Mouse (Mus musculus): Measurements from ENCODE around the gene Vmn2r10. TPM values are rescaled to one million over a fixed set of nuclear protein-coding genes. Genes with fewer than 3 reads are reported as not detected.

Vmn2r10 gene
- polyA plus RNA-seq (2017; shearing (Covaris generic)) = 0.05 TPM

GRCm38 (mm10) chr5:109006427-109006826 is at the start of gene Vmn2r10:
Gene Vmn2r10 (minus strand): TSS chr5:109006527.

Other genes with a start within 250 kb of the Vmn2r10 start
- not detected for gene Rnf212, start 231.5 kb downstream of the Vmn2r10 start, polyA plus RNA-seq (2017; shearing (Covaris generic))
- not detected for gene Tmed11, start 211.2 kb downstream of the Vmn2r10 start, polyA plus RNA-seq (2017; shearing (Covaris generic))
- gene Vmn2r8, start 197.7 kb downstream of the Vmn2r10 start, polyA plus RNA-seq (2017; shearing (Covaris generic)) = not detected
- gene Vmn2r9, start 153.9 kb downstream of the Vmn2r10 start, polyA plus RNA-seq (2017; shearing (Covaris generic)) = 0.05 TPM
- gene Vmn2r11, start 53.0 kb upstream of the Vmn2r10 start, polyA plus RNA-seq (2017; shearing (Covaris generic)) = 0.09 TPM
- not detected for gene Vmn2r12, start 91.4 kb upstream of the Vmn2r10 start, polyA plus RNA-seq (2017; shearing (Covaris generic))
- gene Vmn2r13, start 185.7 kb upstream of the Vmn2r10 start, polyA plus RNA-seq (2017; shearing (Covaris generic)) = not detected
- gene Vmn2r14, start 218.2 kb upstream of the Vmn2r10 start, polyA plus RNA-seq (2017; shearing (Covaris generic)) = not detected